Mouse (Mus musculus) myocyte (in vitro differentiated cells): ENCODE data around the gene Trp53. TPM values are rescaled to one million over a fixed set of nuclear protein-coding genes. Genes with fewer than 3 reads are reported as not detected.

ENCODE experiments used
- H3K27me3 ChIP-seq: one replicate; pipeline ENCODE4 v1.6.1; 2011; ENCODE audit not compliant: control insufficient read depth, insufficient read depth, insufficient read length
- H3K36me3 ChIP-seq: one replicate; pipeline ENCODE4 v1.6.1; 2011; ENCODE audit not compliant: control insufficient read depth, insufficient read depth
- H3K4me2 ChIP-seq: one replicate; pipeline ENCODE4 v1.6.1; 2011; ENCODE audit warnings: low read depth, control low read depth
- H3K4me3 ChIP-seq: one replicate; pipeline ENCODE4 v1.5.1; 2011; ENCODE audit warnings: mild to moderate bottlenecking, control low read depth, moderate library complexity
- H3K79me2 ChIP-seq: one replicate; pipeline ENCODE4 v1.6.1; 2011; ENCODE audit not compliant: control insufficient read depth, insufficient read depth
- H3ac ChIP-seq: one replicate; pipeline ENCODE4 v1.6.1; 2011; ENCODE audit not compliant: control insufficient read depth, insufficient read length
- CEBPB ChIP-seq: IDR thresholded peaks from 2 replicates; pipeline ENCODE4 v1.6.1; 2011; ENCODE audit warnings: mild to moderate bottlenecking, moderate library complexity; ENCODE audit not compliant: poor library complexity, insufficient read depth, severe bottlenecking
- E2F4 ChIP-seq: IDR thresholded peaks from one replicate; pipeline ENCODE4 v1.6.1; 2011; ENCODE audit warnings: mild to moderate bottlenecking, control low read depth, moderate library complexity; ENCODE audit not compliant: insufficient read depth
- MAX ChIP-seq: IDR thresholded peaks from one replicate; pipeline ENCODE4 v1.6.1; 2011; ENCODE audit warnings: low read depth, mild to moderate bottlenecking, control low read depth
- MYOD1 ChIP-seq, 3 experiments: IDR thresholded peaks; one replicate each; pipeline ENCODE4 v1.6.1; 2011; ENCODE audit warnings: control low read depth in 2 of 3, low read depth in 2 of 3, mild to moderate bottlenecking in 2 of 3, moderate library complexity in 1 of 3; ENCODE audit not compliant: insufficient read length in 2 of 3, control insufficient read depth in 1 of 3
- MYOG ChIP-seq, 3 experiments: IDR thresholded peaks; one replicate each; pipeline ENCODE4 v1.6.1; 2011; ENCODE audit warnings: control low read depth in 2 of 3, low read depth in 2 of 3, mild to moderate bottlenecking in 2 of 3; ENCODE audit not compliant: insufficient read length in 2 of 3, control insufficient read depth in 1 of 3, insufficient read depth in 1 of 3
- POLR2A ChIP-seq: IDR thresholded peaks from one replicate; pipeline ENCODE4 v1.6.1; 2011; ENCODE audit warnings: low read depth, mild to moderate bottlenecking, control low read depth, moderate library complexity; ENCODE audit not compliant: insufficient read length
- POLR2AphosphoS2 ChIP-seq: IDR thresholded peaks from one replicate; pipeline ENCODE4 v1.6.1; 2011; ENCODE audit warnings: low read depth, control low read depth; ENCODE audit not compliant: insufficient read length
- REST ChIP-seq: IDR thresholded peaks from one replicate; pipeline ENCODE4 v1.6.1; 2011; ENCODE audit warnings: mild to moderate bottlenecking, control low read depth, moderate library complexity; ENCODE audit not compliant: insufficient read depth, insufficient read length
- SRF ChIP-seq: IDR thresholded peaks from one replicate; pipeline ENCODE4 v1.6.1; 2011; ENCODE audit warnings: low read depth; ENCODE audit not compliant: control insufficient read depth, insufficient read length
- TCF12 ChIP-seq: IDR thresholded peaks from one replicate; pipeline ENCODE4 v1.6.1; 2011; ENCODE audit warnings: mild to moderate bottlenecking, control low read depth; ENCODE audit not compliant: poor library complexity, insufficient read depth, severe bottlenecking
- TCF3 ChIP-seq: IDR thresholded peaks from one replicate; pipeline ENCODE4 v1.6.1; 2011; ENCODE audit warnings: low read depth, control low read depth; ENCODE audit not compliant: insufficient read length
- USF1 ChIP-seq: IDR thresholded peaks from one replicate; pipeline ENCODE4 v1.6.1; 2011; ENCODE audit warnings: low read depth, mild to moderate bottlenecking, control low read depth, moderate library complexity
- polyA plus RNA-seq: library from polyadenylated mRNA; unstranded; fragments of >200 nt; fragmentation: generic; extraction: Trizol; gene quantifications from one replicate; pipeline ENCODE4 v1.2.1, GENCODE M21; 2012; ENCODE audit warnings: missing spikeins

The Trp53 gene
- polyA plus RNA-seq, 1 experiment = 119 TPM

DNA sequence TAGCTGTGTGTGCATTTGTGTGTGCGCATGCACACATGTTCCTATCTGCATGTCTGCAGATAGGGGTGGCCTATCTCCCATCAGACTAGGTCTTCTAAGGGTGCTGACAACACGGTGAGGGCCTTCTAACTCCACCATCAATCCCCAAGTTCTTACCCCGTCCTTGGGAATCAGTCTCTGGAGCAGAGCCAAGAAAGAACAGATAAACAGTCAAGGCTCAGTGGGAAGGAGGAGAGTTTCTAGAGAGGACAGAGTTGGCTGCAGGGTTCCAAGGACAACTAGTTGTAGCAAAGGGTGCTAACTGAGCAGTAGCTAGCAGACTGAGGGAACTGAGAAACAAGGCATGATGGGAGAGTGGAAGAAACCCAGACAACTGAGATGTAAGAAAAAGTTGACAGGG, 21.6 kb downstream of the Trp53 start:
- H3K36me3 ChIP-seq = no peaks in the 10 kb centered on the region
- no peak for TF ChIP-seq MAX
- TF ChIP-seq SRF = no peak
- TF ChIP-seq E2F4 = no peak
- TF ChIP-seq POLR2A = no peak
- TF ChIP-seq USF1 = no peak
- no peak for TF ChIP-seq REST
- TF ChIP-seq POLR2AphosphoS2 = no peak
- no peak for TF ChIP-seq MYOD1 (IDR thresholded peaks at IDR 0.05; ENCODE audit: control insufficient read depth in 1 of 3, insufficient read length in 2 of 3, low read depth in 2 of 3)
- TF ChIP-seq MYOG (IDR thresholded peaks at IDR 0.05; ENCODE audit: control insufficient read depth in 1 of 3, insufficient read depth in 1 of 3, insufficient read length in 2 of 3, low read depth in 2 of 3) = no peak
- TF ChIP-seq TCF3 = no peak
- TF ChIP-seq CEBPB = no peak
- TF ChIP-seq TCF12 = no peak

GRCm38 (mm10) chr11:69603516-69603915, 23.4 kb downstream of the Trp53 start:
- TF ChIP-seq TCF3 (no peak), POLR2AphosphoS2 (no peak), MYOD1 (IDR thresholded peaks at IDR 0.05; ENCODE audit: control insufficient read depth in 1 of 3, insufficient read length in 2 of 3, low read depth in 2 of 3) (no peak), REST (no peak), E2F4 (no peak), USF1 (no peak), TCF12 (no peak), POLR2A (no peak), SRF (no peak), CEBPB (no peak), MYOG (IDR thresholded peaks at IDR 0.05; ENCODE audit: control insufficient read depth in 1 of 3, insufficient read depth in 1 of 3, insufficient read length in 2 of 3, low read depth in 2 of 3) (no peak), MAX (no peak)
- Histone ChIP-seq H3K36me3 (no peaks in the 10 kb centered on the region), H3K79me2 (no peaks in the 10 kb centered on the region), H3K4me2 (no peak overlapping the region), H3ac (no peak overlapping the region), H3K4me3 (no peak overlapping the region), H3K27me3 (peaks cover 24% of the 10 kb centered on the region)

More for the DNA sequence above, 21.6 kb downstream of the Trp53 start:
- Histone ChIP-seq H3K4me3 (no peak overlapping the region), H3K79me2 (no peaks in the 10 kb centered on the region), H3ac (no peak overlapping the region), H3K4me2 (no peak overlapping the region), H3K27me3 (peaks cover 24% of the 10 kb centered on the region)

- H3ac ChIP-seq = no peak overlapping the region
- no peaks in the 10 kb centered on the region for H3K36me3 ChIP-seq
- TF ChIP-seq E2F4 (no peak), MAX (no peak), POLR2AphosphoS2 (no peak), POLR2A (no peak), TCF12 (no peak), SRF (no peak), REST (no peak)
- no peak overlapping the region for H3K4me3 ChIP-seq
- H3K79me2 ChIP-seq = no peaks in the 10 kb centered on the region
- H3K27me3 ChIP-seq = peaks cover 24% of the 10 kb centered on the region
- peak overlapping the region; percentile 99 for H3K4me2 ChIP-seq
Measured at GRCm38 (mm10) chr11:69604347-69604746, 24.2 kb downstream of the Trp53 start.

- TF ChIP-seq USF1 = no peak
- TF ChIP-seq POLR2AphosphoS2 = no peak
- TF ChIP-seq MYOG (IDR thresholded peaks at IDR 0.05; ENCODE audit: control insufficient read depth in 1 of 3, insufficient read depth in 1 of 3, insufficient read length in 2 of 3, low read depth in 2 of 3) = no peak
- TF ChIP-seq TCF12 = no peak
- no peak for TF ChIP-seq REST
- no peak for TF ChIP-seq E2F4
- TF ChIP-seq TCF3 = no peak
- no peak for TF ChIP-seq MAX
- no peak for TF ChIP-seq POLR2A
- TF ChIP-seq SRF = no peak
- H3K4me2 ChIP-seq = peak overlapping the region; percentile 99
- H3K4me3 ChIP-seq = peak overlapping the region; percentile 24
- peak overlapping the region; percentile 10 for H3ac ChIP-seq
- no peaks in the 10 kb centered on the region for H3K36me3 ChIP-seq
- H3K79me2 ChIP-seq = no peaks in the 10 kb centered on the region
- H3K27me3 ChIP-seq = peaks cover 24% of the 10 kb centered on the region
Measured at GRCm38 (mm10) chr11:69604795-69605664, 24.9 kb downstream of the Trp53 start.
